ENCODE assay signal across 9 mouse cellular contexts in genomic region chr3:97964878-97965353, GRCm38 (mm10). TPM values are rescaled to one million over a fixed set of nuclear protein-coding genes. Genes with fewer than 3 reads are reported as not detected.
DNase-seq lines count a peak whose midpoint lies in the region; ATAC-seq lines count a peak whose summit lies in the region.
"Had no signal": no experiment of that assay in that cellular context is flagged by ENCODE, and none has a peak within 500 bp of the region (broad histone marks: within the 10 kb centered on the region; RNA-seq: fewer than 3 reads in every experiment).

No protein-coding gene starts in this region.

- H3K27ac ChIP-seq in liver, embryonic 11.5 days (ENCODE audit: low read depth, low read length), result no peak overlapping the region
- H3K27ac ChIP-seq in liver, embryonic 12.5 days, result no peak overlapping the region
- 0 out of 2 replicates have a peak overlapping the region, but pooled peaks have one; percentile 33 for H3K27ac ChIP-seq in brown adipose tissue, adult 24 weeks (replicated peaks; ENCODE audit: low read depth, low read length)
- H3K27ac ChIP-seq in limb, embryonic 13.5 days, result peak overlapping the region; percentile 39; the same call in 1 of the 2 replicates
- H3K27ac ChIP-seq in hindbrain, embryonic 13.5 days, result no peak overlapping the region
- H3K27ac ChIP-seq: liver, embryonic 13.5 days had no signal

- H3K4me1 ChIP-seq in liver, embryonic 11.5 days (replicated peaks; ENCODE audit: control insufficient read depth, insufficient read depth, low read length), result peaks cover 16% of the 10 kb centered on the region
- peaks cover 33% of the 10 kb centered on the region for H3K4me1 ChIP-seq in liver, embryonic 12.5 days
- peaks cover 4% of the 10 kb centered on the region; the same call in 1 of the 2 replicates for H3K4me1 ChIP-seq in brown adipose tissue, adult 24 weeks (ENCODE audit: control insufficient read depth, insufficient read depth, insufficient read length, low read length)
- H3K4me1 ChIP-seq in limb, embryonic 13.5 days, result peaks cover 38% of the 10 kb centered on the region
- H3K4me1 ChIP-seq in hindbrain, embryonic 13.5 days (replicated peaks), result peaks cover 8% of the 10 kb centered on the region

- no peaks in the 10 kb centered on the region for H3K36me3 ChIP-seq in liver, embryonic 11.5 days (ENCODE audit: control insufficient read depth, insufficient read depth, low read length)
- no peaks in the 10 kb centered on the region for H3K36me3 ChIP-seq in liver, embryonic 12.5 days
- no peaks in the 10 kb centered on the region for H3K36me3 ChIP-seq in limb, embryonic 13.5 days
- no peaks in the 10 kb centered on the region for H3K36me3 ChIP-seq in splenic B cell, adult 2 months (ENCODE audit: control insufficient read depth, insufficient read depth, low read length, poor library complexity, severe bottlenecking)
- no peaks in the 10 kb centered on the region for H3K36me3 ChIP-seq in hindbrain, embryonic 13.5 days
- H3K36me3 ChIP-seq: liver, embryonic 13.5 days had no signal

- H3K27me3 ChIP-seq in liver, embryonic 11.5 days (replicated peaks; ENCODE audit: control insufficient read depth, insufficient read depth, low read length), result no peaks in the 10 kb centered on the region
- H3K27me3 ChIP-seq in liver, embryonic 12.5 days (replicated peaks), result 0 out of 2 replicates have a peak, but pooled peaks cover 4% of the 10 kb centered on the region
- H3K27me3 ChIP-seq in limb, embryonic 13.5 days, result no peaks in the 10 kb centered on the region
- no peaks in the 10 kb centered on the region for H3K27me3 ChIP-seq in splenic B cell, adult 2 months (ENCODE audit: control insufficient read depth, insufficient read depth, low read length, poor library complexity, severe bottlenecking)
- H3K27me3 ChIP-seq in hindbrain, embryonic 13.5 days, result no peaks in the 10 kb centered on the region
- H3K27me3 ChIP-seq: liver, embryonic 13.5 days had no signal

- H3K4me2 ChIP-seq in liver, embryonic 11.5 days, result no peak overlapping the region
- no peak overlapping the region for H3K4me2 ChIP-seq in liver, embryonic 12.5 days
- H3K4me2 ChIP-seq in limb, embryonic 13.5 days (replicated peaks), result 0 out of 2 replicates have a peak overlapping the region, but pooled peaks have one; percentile 4
- no peak overlapping the region for H3K4me2 ChIP-seq in hindbrain, embryonic 13.5 days
- H3K4me2 ChIP-seq: liver, embryonic 13.5 days had no signal

- 0 out of 2 replicates have a peak, but pooled peaks have one; percentile 20 for ATAC-seq in liver, embryonic 11.5 days (replicated peaks; ENCODE audit: low FRiP score)
- no peak for ATAC-seq in liver, embryonic 12.5 days
- ATAC-seq in granulocyte monocyte progenitor cell, adult 5-6 weeks (replicated peaks; ENCODE audit: poor library complexity, severe bottlenecking), result peak; percentile 73
- ATAC-seq in limb, embryonic 13.5 days (ENCODE audit: low FRiP score, low read depth), result no peak; the same call in 1 of the 2 replicates
- no peak for ATAC-seq in hindbrain, embryonic 13.5 days (ENCODE audit: low FRiP score)

- DNase-seq in liver, embryonic 11.5 days (ENCODE audit: low spot score), result no peak
- DNase-seq in splenic B cell, adult 2 months (ENCODE audit: low read depth, low spot score), result peak; percentile 74
- no peak for DNase-seq in MN1 (ENCODE audit: low spot score)
- DNase-seq: liver, embryonic 13.5 days had no signal

- H3K4me3 ChIP-seq in liver, embryonic 11.5 days (ENCODE audit: low read depth, low read length), result no peak overlapping the region
- H3K4me3 ChIP-seq in liver, embryonic 12.5 days, result no peak overlapping the region
- H3K4me3 ChIP-seq in brown adipose tissue, adult 24 weeks (ENCODE audit: insufficient read depth, low read depth, low read length), result no peak overlapping the region
- H3K4me3 ChIP-seq in limb, embryonic 13.5 days, result no peak overlapping the region
- H3K4me3 ChIP-seq in hindbrain, embryonic 13.5 days, result no peak overlapping the region
- H3K4me3 ChIP-seq: liver, embryonic 13.5 days had no signal

- WGBS in liver, embryonic 11.5 days, result 63% methylated on average over 14 of the region's 14 CpGs
- 63% methylated on average over 14 of the region's 14 CpGs for WGBS in liver, embryonic 12.5 days (ENCODE audit: insufficient replicate concordance)
- 13% methylated on average over 14 of the region's 14 CpGs for WGBS in limb, embryonic 13.5 days
- WGBS in hindbrain, embryonic 13.5 days, result 78% methylated on average over 14 of the region's 14 CpGs

- H3K9me3 ChIP-seq in liver, embryonic 11.5 days (ENCODE audit: control insufficient read depth, low read length), result no peaks in the 10 kb centered on the region
- H3K9me3 ChIP-seq in liver, embryonic 12.5 days (replicated peaks), result no peaks in the 10 kb centered on the region
- H3K9me3 ChIP-seq in limb, embryonic 13.5 days, result no peaks in the 10 kb centered on the region
- H3K9me3 ChIP-seq in hindbrain, embryonic 13.5 days, result no peaks in the 10 kb centered on the region
- H3K9me3 ChIP-seq: liver, embryonic 13.5 days had no signal

- H3K9ac ChIP-seq in liver, embryonic 11.5 days (ENCODE audit: low read depth, low read length), result no peak overlapping the region
- H3K9ac ChIP-seq in liver, embryonic 12.5 days, result no peak overlapping the region
- no peak overlapping the region for H3K9ac ChIP-seq in limb, embryonic 13.5 days
- no peak overlapping the region for H3K9ac ChIP-seq in hindbrain, embryonic 13.5 days
- H3K9ac ChIP-seq: liver, embryonic 13.5 days had no signal

RNA-seq across cellular contexts. Expression of gene Notch2, which starts 48.4 kb away (rescaled TPM):
- 17.2 and 18.4 TPM in 2 replicates for polyA plus RNA-seq in liver, embryonic 11.5 days (2014; fragmentation: Nextera tagmentation; extraction: Ambion mirVana)
- 8.7 and 10.1 TPM in 2 replicates for polyA plus RNA-seq in liver, embryonic 12.5 days (2016; fragmentation: Nextera tagmentation; extraction: Ambion mirVana)
- polyA plus RNA-seq in brown adipose tissue, adult 24 weeks (2012; ENCODE audit: insufficient read depth, insufficient read length, missing spikeins), result 7.2 and 8.1 TPM in 2 replicates
- 27.9 TPM in 2 replicates for total RNA-seq in granulocyte monocyte progenitor cell, adult 5-6 weeks (2014; fragmentation: Nextera tagmentation)
- total RNA-seq in granulocyte monocyte progenitor cell, adult 5-6 weeks (2017), result 23.1 and 31.3 TPM in 2 replicates
- polyA plus RNA-seq in limb, embryonic 13.5 days (2015; fragmentation: Nextera tagmentation; extraction: Ambion mirVana), result 39.9 and 43.5 TPM in 2 replicates
- polyA plus RNA-seq in hindbrain, embryonic 13.5 days (2015; fragmentation: Nextera tagmentation; extraction: Ambion mirVana), result 11.1 and 12.0 TPM in 2 replicates

Comparison
In these comparisons a context has a peak if more than half of its experiments do, and no peak if none do; other contexts are left out.
1. ATAC-seq: peak in liver, embryonic 11.5 days (single experiment) and granulocyte monocyte progenitor cell, adult 5-6 weeks (single experiment); none in liver, embryonic 12.5 days (single experiment), limb, embryonic 13.5 days (single experiment) and hindbrain, embryonic 13.5 days (single experiment).
2. H3K27ac ChIP-seq: peak in brown adipose tissue, adult 24 weeks (single experiment) and limb, embryonic 13.5 days (single experiment); none in liver, embryonic 11.5 days (single experiment), liver, embryonic 12.5 days (single experiment) and hindbrain, embryonic 13.5 days (single experiment).